ENCODE assay signal across 12 mouse cellular contexts in the genomic region with DNA sequence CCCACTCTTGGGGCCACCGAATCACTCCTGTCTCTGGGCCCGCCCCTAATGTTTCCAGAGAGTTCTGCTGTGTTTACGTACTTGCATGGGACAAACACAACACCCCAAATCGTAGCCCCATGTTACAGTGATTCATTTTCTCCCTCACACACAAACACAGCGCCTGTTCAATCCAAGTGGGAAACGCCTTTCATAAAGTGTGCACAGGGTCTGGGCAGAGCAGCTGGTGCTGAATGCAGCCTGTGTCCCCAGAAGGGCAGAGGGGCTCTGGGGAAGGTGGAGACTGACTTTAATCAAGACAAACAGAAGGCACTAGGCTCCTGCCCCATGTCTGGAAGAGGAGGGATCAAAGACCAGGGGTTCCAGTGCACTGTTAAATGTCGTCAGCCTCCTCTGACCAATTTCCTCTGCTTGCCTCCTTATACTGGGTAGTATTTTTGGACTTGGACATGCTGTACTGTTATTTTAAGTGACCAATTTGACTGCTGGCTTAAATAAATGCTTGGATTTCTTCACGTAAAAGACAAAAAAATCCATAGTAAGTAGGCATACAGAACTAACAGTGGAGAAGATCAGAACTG. TPM values are rescaled to one million over a fixed set of nuclear protein-coding genes. Genes with fewer than 3 reads are reported as not detected.
A peak's percentile ranks its signal among the peaks of the same experiment; 100 is the strongest.
DNase-seq lines count a peak whose midpoint lies in the region; ATAC-seq lines count a peak whose summit lies in the region.
"Had no signal": no experiment of that assay in that cellular context is flagged by ENCODE, and none has a peak within 500 bp of the region (broad histone marks: within the 10 kb centered on the region; RNA-seq: fewer than 3 reads in every experiment).

No protein-coding gene starts in this region.

- peak; percentile 28 for DNase-seq in heart, adult 8-10 months (ENCODE audit: low spot score)
- no peak for DNase-seq in heart, adult 9 months (ENCODE audit: low spot score in 2 of 2)
- DNase-seq in NIH3T3 (ENCODE audit: low read depth): peak; percentile 18
- no peak for DNase-seq in right cerebral cortex, postnatal 4 days
- DNase-seq in liver: no peak
- no peak for DNase-seq in urinary bladder, postnatal 10 days (ENCODE audit: low spot score)
- DNase-seq: layer of hippocampus, postnatal 36 days; thymus, postnatal 36 days had no signal

- H3K27ac ChIP-seq in embryonic facial prominence, embryonic 15.5 days (replicated peaks): peak overlapping the region; percentile 86
- peak overlapping the region; percentile 54 for H3K27ac ChIP-seq in limb, embryonic 12.5 days

- no peak overlapping the region for H3K9ac ChIP-seq in embryonic facial prominence, embryonic 15.5 days
- H3K9ac ChIP-seq in limb, embryonic 12.5 days (replicated peaks): peak overlapping the region; percentile 28; the same call in 1 of the 2 replicates

- no peaks in the 10 kb centered on the region for H3K36me3 ChIP-seq in embryonic facial prominence, embryonic 15.5 days
- H3K36me3 ChIP-seq in limb, embryonic 12.5 days: no peaks in the 10 kb centered on the region

- no peaks in the 10 kb centered on the region for H3K27me3 ChIP-seq in embryonic facial prominence, embryonic 15.5 days
- 0 out of 2 replicates have a peak, but pooled peaks cover 2% of the 10 kb centered on the region for H3K27me3 ChIP-seq in limb, embryonic 12.5 days

- peaks cover 27% of the 10 kb centered on the region for H3K4me1 ChIP-seq in embryonic facial prominence, embryonic 15.5 days
- H3K4me1 ChIP-seq in limb, embryonic 12.5 days (replicated peaks): peaks cover 37% of the 10 kb centered on the region

- peak overlapping the region; percentile 47 for H3K4me2 ChIP-seq in embryonic facial prominence, embryonic 15.5 days (replicated peaks)
- H3K4me2 ChIP-seq in limb, embryonic 12.5 days: peak overlapping the region; percentile 53

- no peaks in the 10 kb centered on the region for H3K9me3 ChIP-seq in embryonic facial prominence, embryonic 15.5 days (replicated peaks)
- H3K9me3 ChIP-seq in limb, embryonic 12.5 days: no peaks in the 10 kb centered on the region

- peak; percentile 49; the same call in 1 of the 2 replicates for ATAC-seq in embryonic facial prominence, embryonic 15.5 days (ENCODE audit: insufficient number of reproducible peaks, low FRiP score, low TSS enrichment, low read depth)
- peak; percentile 76 for ATAC-seq in limb, embryonic 12.5 days (ENCODE audit: insufficient number of reproducible peaks, insufficient read depth, low FRiP score, low TSS enrichment, low read depth)
- ATAC-seq: forebrain, embryonic 16.5 days had no signal

- peak overlapping the region; percentile 35 for H3K4me3 ChIP-seq in embryonic facial prominence, embryonic 15.5 days (replicated peaks)
- peak overlapping the region; percentile 24 for H3K4me3 ChIP-seq in limb, embryonic 12.5 days (replicated peaks)
- H3K4me3 ChIP-seq: megakaryocyte, embryonic 14.5 days had no signal

- 34% methylated on average over 8 of the region's 8 CpGs for WGBS in embryonic facial prominence, embryonic 15.5 days
- 23% methylated on average over 8 of the region's 8 CpGs for WGBS in limb, embryonic 12.5 days

RNA-seq across cellular contexts. Expression of gene Il16, which starts 0.7 kb away (rescaled TPM):
- 1 to 10 TPM; 6.3 to 7.6 (median 7.4) TPM for total RNA-seq in heart, adult 8-10 months (2022)
- 7.6 and 9.5 TPM in 2 replicates for polyA plus RNA-seq in embryonic facial prominence, embryonic 15.5 days (2015; fragmentation: Nextera tagmentation; extraction: Ambion mirVana)
- 2.9 and 3.4 TPM in 2 replicates for polyA plus RNA-seq in limb, embryonic 12.5 days (2016; fragmentation: Nextera tagmentation; extraction: Ambion mirVana)

RNA-seq across cellular contexts. Expression of gene Cfap161, which starts 48.5 kb away (rescaled TPM):
- total RNA-seq in heart, adult 8-10 months (2022): not detected
- polyA plus RNA-seq in embryonic facial prominence, embryonic 15.5 days (2015; fragmentation: Nextera tagmentation; extraction: Ambion mirVana): 7.0 and 14.1 TPM in 2 replicates
- polyA plus RNA-seq in limb, embryonic 12.5 days (2016; fragmentation: Nextera tagmentation; extraction: Ambion mirVana): 0.32 and 0.45 TPM in 2 replicates

Comparison
In these comparisons a context has a peak if more than half of its experiments do, and no peak if none do; other contexts are left out.
1. DNase-seq: peak in heart, adult 8-10 months (single experiment) and NIH3T3 (single experiment); none in heart, adult 9 months (0 of 2), right cerebral cortex, postnatal 4 days (single experiment), liver (single experiment) and urinary bladder, postnatal 10 days (single experiment).